Mouse (Mus musculus) limb, embryonic 11.5 days (tissue): ENCODE measurements around the gene Syt7. TPM values are rescaled to one million over a fixed set of nuclear protein-coding genes. Genes with fewer than 3 reads are reported as not detected.

Experiments
- ATAC-seq: fragments of 200-750 bp; cut with Nextera tagmentation; 2 replicates; pipeline ENCODE4 v1.8.0; 2017; ENCODE audit warnings: low read depth; ENCODE audit not compliant: insufficient number of reproducible peaks, low FRiP score, low TSS enrichment
- DNase-seq: peaks from one replicate; pipeline ENCODE4 v3.0.0-alpha.2; 2015; ENCODE audit warnings: low spot score
- H3K27ac ChIP-seq: fragments of 300-500 bp; sonication (generic); replicated peaks from 2 replicates; pipeline ENCODE4 v1.5.1; 2014; ENCODE audit warnings: low read depth, mild to moderate bottlenecking, low read length
- H3K27me3 ChIP-seq: fragments of 300-500 bp; sonication (generic); 2 replicates; pipeline ENCODE4 v1.6.1; 2014; ENCODE audit warnings: mild to moderate bottlenecking, low read length, mixed read lengths; ENCODE audit not compliant: control insufficient read depth, insufficient read depth
- H3K36me3 ChIP-seq: fragments of 300-500 bp; sonication (generic); 2 replicates; pipeline ENCODE4 v1.6.1; 2014; ENCODE audit warnings: mild to moderate bottlenecking, low read length, moderate library complexity, mixed read lengths; ENCODE audit not compliant: control insufficient read depth, insufficient read depth
- H3K4me1 ChIP-seq: fragments of 300-500 bp; sonication (generic); 2 replicates; pipeline ENCODE4 v1.6.1; 2014; ENCODE audit warnings: low read length, mixed read lengths; ENCODE audit not compliant: control insufficient read depth, insufficient read depth
- H3K4me2 ChIP-seq: fragments of 300-500 bp; sonication (generic); 2 replicates; pipeline ENCODE4 v1.6.1; 2014; ENCODE audit warnings: low read depth, mild to moderate bottlenecking, moderate library complexity; ENCODE audit not compliant: severe bottlenecking
- H3K4me3 ChIP-seq: fragments of 300-500 bp; sonication (generic); 2 replicates; pipeline ENCODE4 v1.5.1; 2014; ENCODE audit warnings: low read depth, low read length
- H3K9ac ChIP-seq: fragments of 300-500 bp; sonication (generic); 2 replicates; pipeline ENCODE4 v1.6.1; 2014; ENCODE audit warnings: mild to moderate bottlenecking, low read length
- H3K9me3 ChIP-seq: fragments of 300-500 bp; sonication (generic); 2 replicates; pipeline ENCODE4 v1.6.1; 2016; ENCODE audit warnings: low read length; ENCODE audit not compliant: control insufficient read depth
- WGBS: fragments of 180-500 bp; shearing (Covaris S2); extraction: QIAGEN DNeasy Blood & Tissue Kit; methylation state at CpG from one replicate; pipeline ENCODE4 v1.1.7; 2014; 5-methylcytosine and 5-hydroxymethylcytosine counted together
- polyA plus RNA-seq: library from polyadenylated mRNA; unstranded; fragments of >200 nt; fragmentation: Nextera tagmentation; extraction: Ambion mirVana; gene quantifications from 2 replicates; pipeline ENCODE4 v1.2.1, GENCODE M21; 2014

Gene Syt7
- polyA plus RNA-seq, 1 experiment from 2014 or later = 0.45 TPM

DNA sequence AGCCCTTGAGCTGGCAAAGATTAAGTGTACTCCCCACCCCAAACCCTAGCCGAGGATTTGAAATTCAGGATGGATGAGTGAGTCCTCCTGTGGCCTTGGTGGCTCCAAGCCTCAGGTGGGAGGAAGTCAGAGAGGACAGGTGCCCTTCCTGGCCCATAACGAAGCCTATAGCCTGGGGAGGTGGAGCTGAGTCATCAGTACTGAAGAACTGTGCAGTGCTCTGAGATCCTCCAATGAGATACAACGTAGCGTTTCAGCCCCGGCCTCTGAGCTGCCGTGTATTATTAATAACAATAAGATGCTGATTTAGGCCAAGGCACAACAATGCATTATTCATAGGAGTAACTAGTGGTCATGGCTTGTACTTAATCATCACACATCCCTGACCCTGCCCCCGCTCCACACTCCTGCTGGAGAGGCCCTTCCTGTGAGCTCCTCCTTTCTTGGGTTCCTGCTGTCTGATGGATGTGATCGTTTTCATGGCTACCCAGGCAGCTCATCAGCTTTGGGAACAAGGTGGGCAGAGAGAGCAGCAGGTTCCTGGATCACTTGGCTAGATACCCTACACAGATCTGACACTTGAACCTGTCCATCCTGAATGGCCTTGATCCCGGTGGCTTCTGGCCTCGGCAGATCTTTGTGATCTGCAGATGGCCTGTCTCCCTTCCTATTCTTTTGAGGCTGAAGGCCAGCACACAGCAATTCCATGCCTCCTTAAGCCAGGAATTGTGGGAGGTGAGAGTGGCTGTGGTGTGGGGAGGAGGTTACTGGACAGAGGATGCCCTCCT, 14.9 kb downstream of the Syt7 start:
- Histone ChIP-seq H3K4me3 (no peak overlapping the region), H3K9ac (no peak overlapping the region), H3K27me3 (no peaks in the 10 kb centered on the region), H3K27ac (no peak overlapping the region), H3K4me1 (no peaks in the 10 kb centered on the region), H3K4me2 (no peak overlapping the region), H3K9me3 (no peaks in the 10 kb centered on the region), H3K36me3 (no peaks in the 10 kb centered on the region)
- ATAC-seq (no peak), DNase-seq (no peak)
- WGBS = 79% methylated on average over 10 of the region's 10 CpGs

DNA sequence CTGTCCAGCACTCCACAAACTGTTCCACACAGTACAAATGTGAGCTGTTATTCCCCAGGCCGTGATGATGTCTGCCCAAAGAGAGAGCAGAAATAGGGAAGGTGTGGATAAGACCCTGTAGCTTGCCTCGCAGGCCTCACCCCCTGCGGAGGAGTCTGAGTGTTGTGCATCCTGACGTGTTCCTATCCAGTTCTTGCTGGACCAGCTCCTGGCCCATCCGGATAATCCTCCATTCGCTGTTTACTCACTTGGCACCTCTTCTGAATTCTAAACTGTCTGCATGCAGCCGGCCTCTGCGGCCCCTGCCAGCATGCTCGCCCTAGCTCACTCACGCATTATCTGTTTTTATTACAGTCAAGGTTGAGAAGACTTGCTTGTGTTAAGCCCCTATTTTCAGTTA, 15.5 kb downstream of the Syt7 start:
- H3K9me3 ChIP-seq = no peaks in the 10 kb centered on the region
- 71% methylated on average over 10 of the region's 10 CpGs for WGBS
- H3K4me3 ChIP-seq = no peak overlapping the region

DNA sequence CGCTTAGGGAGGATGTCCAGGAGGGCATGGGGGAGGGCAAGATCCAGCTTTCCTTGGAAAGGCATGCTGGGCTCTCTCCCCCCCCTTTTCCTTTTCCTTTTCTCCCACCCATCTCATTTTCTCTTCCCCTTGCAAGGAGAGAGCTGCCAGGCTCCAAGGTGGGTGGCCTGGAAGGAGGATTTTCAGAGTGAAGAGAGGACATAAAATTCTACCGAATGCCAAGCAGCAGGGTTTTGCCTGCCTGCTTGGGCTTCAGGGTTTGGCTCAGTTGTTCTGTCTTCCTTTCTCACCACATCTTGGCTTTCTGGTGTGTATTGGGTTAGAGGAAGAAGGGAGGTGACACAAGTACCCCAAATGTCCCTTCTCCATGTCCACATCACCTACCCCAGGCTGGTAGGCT, 16.0 kb downstream of the Syt7 start:
- H3K4me3 ChIP-seq = no peak overlapping the region
- DNase-seq = no peak
- H3K4me1 ChIP-seq = no peaks in the 10 kb centered on the region
- ATAC-seq = no peak
- no peak overlapping the region for H3K4me2 ChIP-seq
- H3K27me3 ChIP-seq = no peaks in the 10 kb centered on the region
- 49% methylated on average over 2 of the region's 2 CpGs for WGBS
- H3K9ac ChIP-seq = no peak overlapping the region
- no peaks in the 10 kb centered on the region for H3K36me3 ChIP-seq
- H3K27ac ChIP-seq = no peak overlapping the region
- no peaks in the 10 kb centered on the region for H3K9me3 ChIP-seq

More for the DNA sequence above, 15.5 kb downstream of the Syt7 start:
- Histone ChIP-seq H3K27ac (no peak overlapping the region), H3K4me1 (no peaks in the 10 kb centered on the region), H3K36me3 (no peaks in the 10 kb centered on the region), H3K4me2 (no peak overlapping the region), H3K27me3 (no peaks in the 10 kb centered on the region), H3K9ac (no peak overlapping the region)
- ATAC-seq = no peak
- DNase-seq = no peak

DNA sequence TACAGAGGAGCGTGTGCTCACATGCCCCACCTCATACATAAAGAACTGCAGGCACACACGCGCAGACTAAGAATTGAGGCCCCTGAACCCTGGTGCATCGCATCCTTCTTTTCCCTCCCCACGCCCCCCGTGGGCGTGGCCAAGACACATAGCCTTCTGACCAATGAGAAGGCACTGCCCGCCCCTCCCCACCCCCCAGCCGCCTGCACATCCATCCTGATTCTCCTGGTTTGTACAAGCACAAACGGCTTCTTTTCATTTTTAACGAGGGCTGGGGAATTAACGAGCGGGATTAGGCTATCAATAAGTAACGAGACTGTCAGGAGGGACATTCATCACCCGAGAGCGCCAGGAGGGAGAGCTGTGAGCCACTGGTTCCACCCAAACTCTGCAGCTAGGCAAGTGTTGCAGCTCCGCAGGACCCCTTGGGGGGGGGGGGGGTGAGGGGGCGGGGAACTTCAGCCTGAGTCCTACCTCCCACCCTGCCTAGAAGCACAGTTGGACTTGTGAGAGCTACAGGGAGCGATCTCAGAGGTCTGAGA, 24.9 kb downstream of the Syt7 start:
- WGBS = under 1% methylated on average over 19 of the region's 19 CpGs
- peak; percentile 85 for DNase-seq
- peak; percentile 84 for ATAC-seq
- no peaks in the 10 kb centered on the region for H3K36me3 ChIP-seq
- peak overlapping the region; percentile 53 for H3K4me2 ChIP-seq
- H3K27ac ChIP-seq = no peak overlapping the region
- no peaks in the 10 kb centered on the region for H3K9me3 ChIP-seq
- no peaks in the 10 kb centered on the region for H3K27me3 ChIP-seq
- 0 out of 2 replicates have a peak overlapping the region, but pooled peaks have one; percentile 8 for H3K9ac ChIP-seq
- H3K4me1 ChIP-seq = no peaks in the 10 kb centered on the region; the same call in 1 of the 2 replicates
- H3K4me3 ChIP-seq = peak overlapping the region; percentile 24

DNA sequence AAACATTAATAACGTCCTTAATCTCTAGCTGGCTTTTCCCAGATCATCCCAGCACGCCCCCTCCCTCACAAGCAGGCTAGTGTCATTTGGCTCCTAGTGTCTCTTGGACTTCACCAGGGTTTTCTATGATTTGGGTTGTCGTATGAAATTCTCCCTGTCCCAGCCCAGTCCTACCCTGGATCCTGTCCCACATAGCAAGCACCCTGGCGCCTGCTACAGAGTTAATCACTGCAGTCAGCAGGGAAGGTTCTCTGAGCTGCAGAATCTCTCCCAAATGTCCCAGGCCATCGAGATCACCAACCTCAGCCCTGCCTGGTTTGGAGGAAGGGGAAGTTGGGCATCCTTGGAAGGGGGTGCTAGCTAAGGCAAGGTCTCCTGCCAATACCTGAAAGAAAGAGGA, 26.6 kb downstream of the Syt7 start:
- Histone ChIP-seq H3K4me1 (no peaks in the 10 kb centered on the region; the same call in 1 of the 2 replicates), H3K4me3 (no peak overlapping the region), H3K4me2 (no peak overlapping the region), H3K36me3 (no peaks in the 10 kb centered on the region), H3K27ac (no peak overlapping the region), H3K9me3 (no peaks in the 10 kb centered on the region), H3K27me3 (no peaks in the 10 kb centered on the region), H3K9ac (no peak overlapping the region)
- WGBS = 74% methylated on average over 5 of the region's 5 CpGs
- ATAC-seq (no peak), DNase-seq (no peak)

DNA sequence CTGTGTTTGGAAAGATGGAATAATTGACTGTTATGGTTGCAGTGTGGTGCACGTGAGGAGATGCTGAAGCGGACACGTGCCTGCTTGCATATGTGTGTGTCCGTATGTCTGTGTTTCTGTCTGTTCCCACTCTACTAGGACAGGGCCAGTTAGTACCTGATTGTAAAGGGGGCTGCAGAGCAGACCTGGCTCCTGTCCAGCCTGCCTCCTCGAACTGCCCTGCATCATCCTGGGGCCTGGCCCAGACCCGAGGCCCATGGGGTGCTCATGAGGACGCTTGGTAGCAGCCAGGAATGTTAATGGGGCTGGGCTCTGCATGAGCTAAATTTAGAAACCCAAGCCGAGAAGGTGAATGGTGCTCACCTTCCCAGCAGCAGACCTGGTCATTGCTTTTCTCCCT, 28.0 kb downstream of the Syt7 start:
- DNase-seq (no peak), ATAC-seq (no peak)
- no peaks in the 10 kb centered on the region; the same call in 1 of the 2 replicates for H3K4me1 ChIP-seq
- H3K9ac ChIP-seq = no peak overlapping the region
- H3K4me2 ChIP-seq = no peak overlapping the region
- no peaks in the 10 kb centered on the region for H3K9me3 ChIP-seq
- no peaks in the 10 kb centered on the region for H3K36me3 ChIP-seq
- 0 out of 2 replicates have a peak, but pooled peaks cover 2% of the 10 kb centered on the region for H3K27me3 ChIP-seq
- WGBS = 58% methylated on average over 8 of the region's 8 CpGs
- no peak overlapping the region for H3K4me3 ChIP-seq
- H3K27ac ChIP-seq = no peak overlapping the region

DNA sequence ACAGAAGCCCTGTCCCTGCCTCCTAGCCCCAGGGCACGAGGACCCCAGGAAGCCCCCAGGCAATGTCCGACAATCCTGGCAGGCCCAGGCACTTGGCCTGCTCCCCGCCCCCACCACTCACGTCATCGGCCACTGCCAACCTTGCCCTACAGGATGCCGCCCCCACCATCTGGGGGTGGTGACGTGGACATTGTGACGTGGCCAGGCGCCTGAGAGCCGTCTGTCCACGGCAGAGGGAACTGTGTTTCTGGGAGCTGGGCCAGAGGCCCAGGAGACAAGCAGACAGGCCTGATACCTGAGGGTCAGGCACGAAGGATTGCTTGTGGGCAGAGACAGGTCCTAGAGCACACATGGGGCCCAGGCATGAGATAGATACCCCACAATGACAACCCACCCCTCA, 28.5 kb downstream of the Syt7 start:
- Histone ChIP-seq H3K27ac (no peak overlapping the region), H3K4me2 (no peak overlapping the region), H3K36me3 (no peaks in the 10 kb centered on the region), H3K4me1 (no peaks in the 10 kb centered on the region; the same call in 1 of the 2 replicates), H3K27me3 (0 out of 2 replicates have a peak, but pooled peaks cover 2% of the 10 kb centered on the region), H3K4me3 (no peak overlapping the region), H3K9ac (no peak overlapping the region), H3K9me3 (no peaks in the 10 kb centered on the region)
- 79% methylated on average over 12 of the region's 12 CpGs for WGBS
- no peak for ATAC-seq
- no peak for DNase-seq

DNA sequence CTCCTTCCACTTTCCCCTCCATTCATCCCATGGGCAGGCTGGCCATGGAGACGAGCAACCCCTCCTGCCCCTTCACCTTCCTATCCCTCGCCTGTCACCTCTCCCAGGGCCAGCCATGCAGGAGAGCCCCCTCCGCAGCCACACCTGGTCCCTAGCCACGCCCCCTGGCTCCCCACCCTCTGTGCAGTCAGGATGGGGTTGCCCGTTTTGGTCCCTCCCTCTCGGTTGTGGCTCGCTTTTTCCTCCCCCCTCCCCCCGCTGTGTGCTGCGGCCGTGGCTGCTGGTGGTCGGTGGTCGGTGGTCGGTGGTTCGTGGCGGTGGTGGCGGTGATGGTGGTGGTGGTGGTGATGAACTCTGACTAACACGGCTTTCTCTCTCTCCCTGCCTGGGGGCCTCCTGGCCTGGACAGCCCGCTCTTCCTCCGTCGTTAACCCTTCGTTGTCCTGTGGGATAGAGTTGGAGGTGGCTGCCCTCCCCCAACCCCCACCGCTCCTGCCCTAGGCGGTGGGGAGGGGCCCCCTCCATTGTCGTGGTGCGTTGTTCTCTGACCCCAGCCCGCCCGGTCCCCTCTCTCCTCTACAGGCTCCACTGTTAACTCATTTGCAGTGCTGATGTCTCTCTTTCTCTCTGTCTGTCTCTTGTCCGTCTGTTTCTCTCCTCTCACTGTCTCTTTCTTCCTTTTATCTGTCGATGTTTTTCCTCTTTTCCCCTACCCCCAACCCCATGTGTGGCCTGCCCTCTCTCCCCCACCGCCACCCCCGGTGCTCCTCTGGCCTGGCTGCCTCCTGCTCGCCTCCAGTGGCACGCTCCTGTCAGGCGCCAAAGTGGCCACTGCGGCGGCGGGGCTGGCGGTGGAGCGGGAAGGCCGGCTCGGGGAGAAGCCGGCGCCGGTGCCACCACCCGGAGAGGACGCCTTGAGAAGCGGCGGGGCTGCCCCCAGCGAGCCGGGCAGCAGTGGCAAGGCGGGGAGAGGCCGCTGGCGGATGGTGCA, 33.4 kb downstream of the Syt7 start:
- Histone ChIP-seq H3K27ac (no peak overlapping the region), H3K9me3 (no peaks in the 10 kb centered on the region), H3K4me1 (peaks cover 21% of the 10 kb centered on the region), H3K4me2 (peak overlapping the region; percentile 53), H3K4me3 (peak overlapping the region; percentile 7), H3K27me3 (peaks cover 5% of the 10 kb centered on the region; the same call in 1 of the 2 replicates), H3K36me3 (no peaks in the 10 kb centered on the region), H3K9ac (peak overlapping the region; percentile 41)
- WGBS = 1% methylated on average over 49 of the region's 53 CpGs
- peak; percentile 49 for DNase-seq
- ATAC-seq = peak; percentile 15; the same call in 1 of the 2 replicates
